Mouse (Mus musculus): ENCODE measurements around the gene Taok3. TPM values are rescaled to one million over a fixed set of nuclear protein-coding genes. Genes with fewer than 3 reads are reported as not detected.

Gene Taok3
- polyA plus RNA-seq, 1 experiment from 2014 or later = 20.1 TPM

DNA sequence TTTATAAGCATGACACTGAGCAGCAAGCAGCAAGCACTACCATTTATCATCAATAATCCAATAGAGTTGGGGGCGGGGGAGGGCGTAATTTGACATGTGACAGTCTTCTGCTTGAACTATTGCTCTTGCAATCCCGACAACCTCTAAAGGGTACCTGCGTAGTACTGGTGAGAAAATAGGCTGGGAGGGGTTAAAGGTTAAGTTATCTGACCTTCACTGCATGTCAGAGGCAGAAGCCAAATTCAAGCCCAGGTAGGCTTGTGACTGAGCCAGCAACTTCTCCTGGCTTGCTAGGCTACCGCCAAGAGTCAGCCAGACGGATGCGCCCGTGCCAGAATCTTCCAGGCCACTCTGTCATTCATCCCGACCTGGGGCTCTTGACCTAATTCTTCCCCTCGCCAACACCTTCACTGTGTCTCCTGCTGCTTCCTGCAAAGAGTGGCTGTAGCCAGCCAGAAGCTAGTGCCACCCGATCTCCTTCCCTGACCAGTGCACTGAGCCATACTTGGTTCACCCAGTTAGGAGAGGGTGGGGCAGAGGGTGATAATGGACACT lies 47.0 kb downstream of the Taok3 start:
- Histone ChIP-seq H3K27me3 (ENCODE audit: insufficient read depth, low read length) (no peaks in the 10 kb centered on the region), H3K9ac (replicated peaks; ENCODE audit: low read length) (no peak overlapping the region), H3K4me3 (ENCODE audit: low read length) (no peak overlapping the region), H3K4me1 (ENCODE audit: insufficient read depth, low read length) (peaks cover 14% of the 10 kb centered on the region), H3K9me3 (ENCODE audit: low read length) (no peaks in the 10 kb centered on the region), H3K4me2 (replicated peaks; ENCODE audit: low read depth, low read length) (no peak overlapping the region), H3K36me3 (ENCODE audit: insufficient read depth, low read length) (no peaks in the 10 kb centered on the region), H3K27ac (ENCODE audit: low read length) (no peak overlapping the region)
- 75% methylated on average over 11 of the region's 11 CpGs for WGBS
- ATAC-seq (ENCODE audit: low FRiP score, low TSS enrichment) = no peak

DNA sequence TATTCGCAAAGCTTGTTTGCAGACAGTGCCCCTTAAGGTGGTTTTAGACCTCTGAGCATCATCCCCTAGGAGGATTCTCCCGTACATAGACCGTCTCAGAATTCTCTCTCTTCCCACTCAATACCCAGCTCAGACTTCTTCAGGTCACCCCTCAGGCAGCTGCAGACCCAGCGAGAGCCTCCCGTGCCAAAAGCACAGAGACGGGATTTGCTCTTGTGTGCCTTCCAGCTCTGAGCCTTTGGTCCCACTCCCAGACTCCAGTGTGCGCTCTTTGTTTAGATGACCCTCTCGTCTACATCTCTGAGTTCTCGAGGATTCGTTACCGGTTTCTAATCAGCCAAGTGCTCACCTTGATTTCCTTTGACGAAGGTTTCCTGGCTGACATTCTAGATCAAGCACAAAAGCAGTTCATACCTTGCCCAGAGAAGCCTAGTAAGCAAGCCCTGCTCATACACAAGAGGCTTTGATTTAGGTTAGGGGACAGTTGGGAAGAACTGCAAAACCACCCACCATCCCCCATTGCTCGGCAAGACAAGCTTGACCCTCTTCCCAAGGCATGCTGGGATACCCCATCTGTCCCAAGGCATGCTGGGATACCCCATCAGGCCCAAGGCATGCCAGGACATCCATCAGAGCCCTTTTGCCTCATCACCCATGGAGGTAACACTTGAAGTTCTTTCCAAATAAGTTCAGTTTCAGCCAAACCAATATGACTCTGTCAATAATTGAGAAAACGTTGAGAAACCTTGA lies 48.6 kb downstream of the Taok3 start:
- WGBS = 92% methylated on average over 14 of the region's 14 CpGs
- Histone ChIP-seq H3K4me2 (replicated peaks; ENCODE audit: low read depth, low read length) (no peak overlapping the region), H3K9ac (replicated peaks; ENCODE audit: low read length) (no peak overlapping the region), H3K4me1 (ENCODE audit: insufficient read depth, low read length) (peaks cover 6% of the 10 kb centered on the region; the same call in 1 of the 2 replicates), H3K27ac (ENCODE audit: low read length) (no peak overlapping the region), H3K4me3 (ENCODE audit: low read length) (no peak overlapping the region), H3K36me3 (ENCODE audit: insufficient read depth, low read length) (no peaks in the 10 kb centered on the region), H3K9me3 (ENCODE audit: low read length) (no peaks in the 10 kb centered on the region), H3K27me3 (ENCODE audit: insufficient read depth, low read length) (no peaks in the 10 kb centered on the region)
- no peak for ATAC-seq (ENCODE audit: low FRiP score, low TSS enrichment)

- Histone ChIP-seq H3K9me3 (ENCODE audit: low read length) (no peaks in the 10 kb centered on the region), H3K27ac (ENCODE audit: low read length) (no peak overlapping the region), H3K27me3 (ENCODE audit: insufficient read depth, low read length) (no peaks in the 10 kb centered on the region), H3K4me1 (ENCODE audit: insufficient read depth, low read length) (no peaks in the 10 kb centered on the region), H3K9ac (replicated peaks; ENCODE audit: low read length) (no peak overlapping the region), H3K4me2 (replicated peaks; ENCODE audit: low read depth, low read length) (no peak overlapping the region), H3K4me3 (ENCODE audit: low read length) (no peak overlapping the region), H3K36me3 (ENCODE audit: insufficient read depth, low read length) (no peaks in the 10 kb centered on the region)
- ATAC-seq (ENCODE audit: low FRiP score, low TSS enrichment) = no peak
- WGBS = 89% methylated on average over 7 of the region's 7 CpGs
These were observed 54.1 kb downstream of the Taok3 start for GRCm38 (mm10) chr5:117174057-117174456.

- Histone ChIP-seq H3K27ac (ENCODE audit: low read length) (no peak overlapping the region), H3K27me3 (ENCODE audit: insufficient read depth, low read length) (no peaks in the 10 kb centered on the region), H3K4me3 (ENCODE audit: low read length) (no peak overlapping the region), H3K9me3 (ENCODE audit: low read length) (no peaks in the 10 kb centered on the region), H3K4me1 (ENCODE audit: insufficient read depth, low read length) (no peaks in the 10 kb centered on the region), H3K4me2 (replicated peaks; ENCODE audit: low read depth, low read length) (no peak overlapping the region), H3K36me3 (ENCODE audit: insufficient read depth, low read length) (no peaks in the 10 kb centered on the region), H3K9ac (replicated peaks; ENCODE audit: low read length) (no peak overlapping the region)
- ATAC-seq (ENCODE audit: low FRiP score, low TSS enrichment) = no peak
- WGBS = 77% methylated on average over 8 of the region's 8 CpGs
These were observed 56.0 kb downstream of the Taok3 start for GRCm38 (mm10) chr5:117175896-117176295.

GRCm38 (mm10) chr5:117178079-117178478 lies 58.1 kb downstream of the Taok3 start:
- Histone ChIP-seq H3K4me3 (ENCODE audit: low read length) (no peak overlapping the region), H3K4me2 (replicated peaks; ENCODE audit: low read depth, low read length) (no peak overlapping the region), H3K9me3 (ENCODE audit: low read length) (no peaks in the 10 kb centered on the region), H3K27me3 (ENCODE audit: insufficient read depth, low read length) (no peaks in the 10 kb centered on the region), H3K4me1 (ENCODE audit: insufficient read depth, low read length) (peaks cover 11% of the 10 kb centered on the region; the same call in 1 of the 2 replicates), H3K27ac (ENCODE audit: low read length) (no peak overlapping the region), H3K36me3 (ENCODE audit: insufficient read depth, low read length) (no peaks in the 10 kb centered on the region), H3K9ac (replicated peaks; ENCODE audit: low read length) (no peak overlapping the region)
- 60% methylated on average over 6 of the region's 6 CpGs for WGBS
- ATAC-seq (ENCODE audit: low FRiP score, low TSS enrichment) = no peak

GRCm38 (mm10) chr5:117178486-117178885 lies 58.6 kb downstream of the Taok3 start:
- peaks cover 11% of the 10 kb centered on the region; the same call in 1 of the 2 replicates for H3K4me1 ChIP-seq (ENCODE audit: insufficient read depth, low read length)
- H3K27me3 ChIP-seq (ENCODE audit: insufficient read depth, low read length) = no peaks in the 10 kb centered on the region
- H3K4me2 ChIP-seq (replicated peaks; ENCODE audit: low read depth, low read length) = no peak overlapping the region
- no peaks in the 10 kb centered on the region for H3K36me3 ChIP-seq (ENCODE audit: insufficient read depth, low read length)
- WGBS = 39% methylated on average over 6 of the region's 6 CpGs
- no peak overlapping the region for H3K9ac ChIP-seq (replicated peaks; ENCODE audit: low read length)
- H3K9me3 ChIP-seq (ENCODE audit: low read length) = no peaks in the 10 kb centered on the region
- no peak overlapping the region for H3K27ac ChIP-seq (ENCODE audit: low read length)
- ATAC-seq (ENCODE audit: low FRiP score, low TSS enrichment) = no peak
- H3K4me3 ChIP-seq (ENCODE audit: low read length) = no peak overlapping the region

DNA sequence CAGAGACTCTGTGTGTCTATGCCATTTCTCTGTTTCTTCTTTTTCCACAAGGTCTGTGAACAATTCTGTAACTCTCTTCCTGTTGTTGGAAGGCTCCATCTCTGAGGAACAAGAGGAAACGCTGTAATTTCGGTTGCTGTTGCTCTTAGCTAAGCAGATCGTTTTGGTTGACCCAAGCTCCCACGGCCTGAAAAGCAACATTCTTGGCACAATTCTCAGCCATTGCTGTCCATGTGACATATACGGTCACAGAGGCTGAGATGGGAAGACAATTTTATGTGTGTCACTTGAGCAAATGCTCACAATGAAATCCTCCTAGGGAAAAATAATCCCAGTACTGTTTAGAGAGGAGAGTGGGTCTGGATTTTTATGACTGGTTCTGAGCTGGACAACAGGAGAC lies 62.0 kb downstream of the Taok3 start:
- peaks cover 7% of the 10 kb centered on the region for H3K36me3 ChIP-seq (ENCODE audit: insufficient read depth, low read length)
- no peak overlapping the region for H3K4me3 ChIP-seq (ENCODE audit: low read length)
- H3K4me2 ChIP-seq (replicated peaks; ENCODE audit: low read depth, low read length) = no peak overlapping the region
- no peak overlapping the region for H3K27ac ChIP-seq (ENCODE audit: low read length)
- peaks cover 11% of the 10 kb centered on the region; the same call in 1 of the 2 replicates for H3K4me1 ChIP-seq (ENCODE audit: insufficient read depth, low read length)
- no peak overlapping the region for H3K9ac ChIP-seq (replicated peaks; ENCODE audit: low read length)
- H3K9me3 ChIP-seq (ENCODE audit: low read length) = peaks cover 10% of the 10 kb centered on the region
- ATAC-seq (ENCODE audit: low FRiP score, low TSS enrichment) = no peak
- WGBS = 19% methylated on average over 5 of the region's 5 CpGs
- no peaks in the 10 kb centered on the region for H3K27me3 ChIP-seq (ENCODE audit: insufficient read depth, low read length)

GRCm38 (mm10) chr5:117182411-117182810 lies 62.5 kb downstream of the Taok3 start:
- Histone ChIP-seq H3K27ac (ENCODE audit: low read length) (no peak overlapping the region), H3K4me1 (ENCODE audit: insufficient read depth, low read length) (peaks cover 11% of the 10 kb centered on the region; the same call in 1 of the 2 replicates), H3K9ac (replicated peaks; ENCODE audit: low read length) (no peak overlapping the region), H3K4me2 (replicated peaks; ENCODE audit: low read depth, low read length) (no peak overlapping the region), H3K9me3 (ENCODE audit: low read length) (peaks cover 10% of the 10 kb centered on the region), H3K4me3 (ENCODE audit: low read length) (no peak overlapping the region), H3K27me3 (ENCODE audit: insufficient read depth, low read length) (no peaks in the 10 kb centered on the region), H3K36me3 (ENCODE audit: insufficient read depth, low read length) (peaks cover 7% of the 10 kb centered on the region)
- ATAC-seq (ENCODE audit: low FRiP score, low TSS enrichment) = no peak
- WGBS = 60% methylated on average over 3 of the region's 3 CpGs

DNA sequence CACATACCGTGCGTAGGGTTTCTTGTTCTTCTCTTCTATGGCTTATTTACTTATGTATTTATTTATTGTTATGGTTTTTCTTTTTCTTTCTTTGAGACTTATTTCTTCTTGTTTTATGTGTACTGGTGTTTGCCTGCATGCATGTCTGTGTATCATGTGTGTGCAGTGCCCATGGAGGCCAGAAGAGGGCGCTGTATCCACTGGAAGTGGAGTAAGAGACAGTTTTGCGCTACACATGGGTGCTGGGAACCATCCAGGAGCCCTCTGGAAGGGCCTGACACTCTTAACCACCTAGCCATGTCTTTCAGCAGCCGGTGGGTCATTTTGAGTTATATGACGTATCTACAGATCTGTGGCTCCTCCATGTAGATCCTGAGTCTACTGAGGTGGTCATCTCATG lies 64.9 kb downstream of the Taok3 start:
- 85% methylated on average over 6 of the region's 6 CpGs for WGBS

GRCm38 (mm10) chr5:117185673-117186072 lies 65.7 kb downstream of the Taok3 start:
- no peak overlapping the region for H3K4me2 ChIP-seq (replicated peaks; ENCODE audit: low read depth, low read length)
- ATAC-seq (ENCODE audit: low FRiP score, low TSS enrichment) = no peak
- H3K27ac ChIP-seq (ENCODE audit: low read length) = no peak overlapping the region
- no peak overlapping the region for H3K4me3 ChIP-seq (ENCODE audit: low read length)
- peaks cover 7% of the 10 kb centered on the region for H3K36me3 ChIP-seq (ENCODE audit: insufficient read depth, low read length)
- peaks cover 11% of the 10 kb centered on the region; the same call in 1 of the 2 replicates for H3K4me1 ChIP-seq (ENCODE audit: insufficient read depth, low read length)
- 92% methylated on average over 7 of the region's 7 CpGs for WGBS
- H3K27me3 ChIP-seq (ENCODE audit: insufficient read depth, low read length) = no peaks in the 10 kb centered on the region
- no peak overlapping the region for H3K9ac ChIP-seq (replicated peaks; ENCODE audit: low read length)
- H3K9me3 ChIP-seq (ENCODE audit: low read length) = peaks cover 10% of the 10 kb centered on the region

More for the DNA sequence above, 64.9 kb downstream of the Taok3 start:
- no peak for ATAC-seq (ENCODE audit: low FRiP score, low TSS enrichment)
- Histone ChIP-seq H3K9ac (replicated peaks; ENCODE audit: low read length) (no peak overlapping the region), H3K4me3 (ENCODE audit: low read length) (no peak overlapping the region), H3K27ac (ENCODE audit: low read length) (no peak overlapping the region), H3K4me2 (replicated peaks; ENCODE audit: low read depth, low read length) (no peak overlapping the region), H3K9me3 (ENCODE audit: low read length) (peaks cover 10% of the 10 kb centered on the region), H3K36me3 (ENCODE audit: insufficient read depth, low read length) (peaks cover 7% of the 10 kb centered on the region), H3K27me3 (ENCODE audit: insufficient read depth, low read length) (no peaks in the 10 kb centered on the region), H3K4me1 (ENCODE audit: insufficient read depth, low read length) (peaks cover 11% of the 10 kb centered on the region; the same call in 1 of the 2 replicates)

Data from kidney, embryonic 16.5 days (tissue).